Mouse (Mus musculus): ENCODE measurements at regions not wholly inside any gene's neighbourhood (a gene's known extent, or its start where the extent isn't known, plus 50 kb on each side); places are given as distances from the start of the nearest gene placed in this dataset.
A peak's percentile ranks its signal among the peaks of the same experiment; 100 is the strongest.
"Not testable (repeated sequence)": the region's sequence is repeated elsewhere in the genome, so short reads cannot be mapped to it uniquely, and the experiment has no call there.

DNA sequence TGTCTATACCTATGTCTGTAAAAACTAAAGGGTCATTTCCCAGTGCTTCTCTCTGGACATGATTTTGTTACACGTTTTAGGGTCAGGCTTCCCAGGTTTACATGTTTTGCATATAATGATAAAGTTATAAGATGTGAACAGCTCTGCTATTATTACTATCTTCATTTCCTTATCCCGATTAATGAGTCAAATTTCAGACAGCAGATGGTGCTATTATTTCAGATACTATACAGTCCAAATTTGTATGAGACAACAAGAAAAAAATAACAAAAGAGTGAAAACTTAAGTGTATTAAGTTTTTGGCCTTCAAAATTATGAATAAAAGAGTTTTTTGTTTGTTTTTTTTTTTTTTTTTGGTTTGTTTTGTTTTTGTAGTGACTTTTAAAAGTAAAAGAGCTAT is 922.9 kb upstream of the Ppp6c start:
- no peak for DNase-seq
- intact Hi-C loops (cut with DNase I): no loop called here

DNA sequence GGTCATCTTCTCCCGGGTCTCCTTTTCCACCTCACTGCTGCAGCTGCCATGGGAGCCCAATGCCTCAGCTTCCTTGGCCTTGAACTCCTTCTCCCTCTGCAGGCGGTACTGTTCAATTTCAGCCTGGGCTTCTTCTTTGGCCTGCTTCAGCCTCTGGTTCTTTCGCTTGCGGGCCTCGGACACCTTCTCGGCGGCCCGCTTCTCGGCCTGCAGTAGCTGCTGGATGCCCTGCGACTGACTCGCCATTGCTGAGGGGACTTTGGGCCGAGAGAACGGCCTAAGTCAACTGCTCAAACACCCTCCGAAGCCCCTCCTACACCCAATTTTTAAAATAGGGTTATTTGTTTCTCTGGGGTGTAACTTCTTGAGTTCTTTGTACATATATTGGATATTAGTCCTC is 901.4 kb upstream of the Ppp6c start:
- DNase-seq: peak in 1 of 2 experiments; percentile 7
- intact Hi-C loops (cut with DNase I): not testable (repeated sequence)

DNA sequence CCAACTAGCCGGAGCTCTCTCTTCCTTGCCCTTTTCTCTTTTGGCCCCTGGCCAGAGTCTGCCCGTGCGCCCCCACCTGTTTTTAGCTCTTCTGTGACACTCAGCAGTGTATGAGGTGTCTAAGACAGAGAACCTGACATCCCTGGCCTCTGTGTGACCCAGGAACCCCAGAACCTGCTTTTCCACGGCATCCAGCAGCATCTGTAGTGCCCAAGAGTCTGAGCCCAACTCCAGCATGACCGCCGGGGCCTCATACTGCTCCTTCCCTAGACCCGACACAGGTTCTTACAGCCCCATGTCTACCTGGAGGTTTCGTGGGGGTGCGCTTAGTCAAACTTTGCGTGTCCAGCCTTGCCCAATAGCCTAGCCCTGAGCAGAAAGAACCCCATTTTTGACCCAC is 892.9 kb upstream of the Ppp6c start:
- intact Hi-C loops (cut with DNase I): no loop called here
- DNase-seq: no peak

DNA sequence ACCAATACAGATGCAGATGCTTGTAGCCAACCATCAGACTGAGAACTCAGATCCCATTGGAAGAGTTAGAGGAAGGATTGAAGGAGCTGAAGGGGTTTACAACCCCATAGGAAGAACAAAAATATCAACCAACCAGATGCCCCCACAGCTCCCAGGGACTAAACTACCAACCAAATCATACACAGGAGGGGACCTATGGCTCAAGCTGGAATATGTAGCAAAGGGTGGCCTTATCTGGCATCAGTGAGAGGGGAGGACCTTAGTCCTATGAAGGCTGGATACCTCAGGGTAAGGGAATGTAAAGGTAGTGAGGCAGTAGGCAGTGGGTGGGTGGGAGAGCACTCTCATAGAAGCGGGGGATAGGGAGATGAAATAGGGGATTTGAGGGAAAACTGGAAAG is 888.2 kb upstream of the Ppp6c start:
- intact Hi-C loops (cut with DNase I): no loop called here
- DNase-seq: no peak
